Mouse (Mus musculus) common myeloid progenitor, adult 5-6 weeks (primary cell): ENCODE measurements around the gene Nav2. TPM values are rescaled to one million over a fixed set of nuclear protein-coding genes. Genes with fewer than 3 reads are reported as not detected.

Experiments
- ATAC-seq: replicated peaks from 2 replicates; pipeline ENCODE4 v1.8.0; 2016; ENCODE audit warnings: low read depth, mild to moderate bottlenecking, moderate TSS enrichment, inconsistent platforms; ENCODE audit not compliant: poor library complexity, severe bottlenecking
- total RNA-seq: library from RNA; stranded (forward); fragments of 200-1000, 187-1606 nt; gene quantifications from 2 replicates; pipeline ENCODE4 v1.2.3, GENCODE M21; 2017

The Nav2 gene
- total RNA-seq, 1 experiment from 2014 or later, result 7.8 TPM

- ATAC-seq, result no peak
These were observed 453.1 kb downstream of the Nav2 start for GRCm38 (mm10) chr7:49361465-49362090.

- ATAC-seq, result no peak
These were observed 456.1 kb downstream of the Nav2 start for GRCm38 (mm10) chr7:49364486-49365162.

GRCm38 (mm10) chr7:49368590-49368989, 460.1 kb downstream of the Nav2 start:
- ATAC-seq, result no peak

GRCm38 (mm10) chr7:49369006-49369405, 460.5 kb downstream of the Nav2 start:
- ATAC-seq, result no peak

- ATAC-seq, result no peak
These were observed 461.4 kb downstream of the Nav2 start for GRCm38 (mm10) chr7:49369809-49370473.

- ATAC-seq, result no peak
These were observed 462.8 kb downstream of the Nav2 start for GRCm38 (mm10) chr7:49371345-49371744.

GRCm38 (mm10) chr7:49371972-49372371, 463.5 kb downstream of the Nav2 start:
- ATAC-seq, result no peak

GRCm38 (mm10) chr7:49373173-49373572, 464.7 kb downstream of the Nav2 start:
- no peak for ATAC-seq

- ATAC-seq, result no peak
These were observed 465.1 kb downstream of the Nav2 start for GRCm38 (mm10) chr7:49373661-49374060.

- ATAC-seq, result no peak
These were observed 467.0 kb downstream of the Nav2 start for GRCm38 (mm10) chr7:49375499-49375974.

GRCm38 (mm10) chr7:49378608-49379007, 470.1 kb downstream of the Nav2 start:
- ATAC-seq, result no peak

- no peak for ATAC-seq
These were observed 472.4 kb downstream of the Nav2 start for GRCm38 (mm10) chr7:49380940-49381339.

GRCm38 (mm10) chr7:49382884-49383283, 474.4 kb downstream of the Nav2 start:
- ATAC-seq, result no peak

GRCm38 (mm10) chr7:49388137-49388536, 479.6 kb downstream of the Nav2 start:
- ATAC-seq, result no peak

GRCm38 (mm10) chr7:49390312-49390711, 481.8 kb downstream of the Nav2 start:
- no peak for ATAC-seq

GRCm38 (mm10) chr7:49390829-49391228, 482.3 kb downstream of the Nav2 start:
- no peak for ATAC-seq

GRCm38 (mm10) chr7:49392180-49392579, 483.7 kb downstream of the Nav2 start:
- no peak for ATAC-seq

GRCm38 (mm10) chr7:49392834-49393233, 484.3 kb downstream of the Nav2 start:
- no peak for ATAC-seq

GRCm38 (mm10) chr7:49393857-49394256, 485.3 kb downstream of the Nav2 start:
- no peak for ATAC-seq

- ATAC-seq, result peak; percentile 40
These were observed 487.7 kb downstream of the Nav2 start for GRCm38 (mm10) chr7:49396202-49396601.

- peak; percentile 79 for ATAC-seq
These were observed 489.0 kb downstream of the Nav2 start for GRCm38 (mm10) chr7:49397441-49398003.
